Mouse (Mus musculus): ENCODE results near the gene Mapkbp1.

The Mapkbp1 gene

GRCm38 (mm10) chr2:120007680-120008210, 35.2 kb downstream of the Mapkbp1 start:
- no peak for DNase-seq (ENCODE audit: low read depth, low spot score)

DNA sequence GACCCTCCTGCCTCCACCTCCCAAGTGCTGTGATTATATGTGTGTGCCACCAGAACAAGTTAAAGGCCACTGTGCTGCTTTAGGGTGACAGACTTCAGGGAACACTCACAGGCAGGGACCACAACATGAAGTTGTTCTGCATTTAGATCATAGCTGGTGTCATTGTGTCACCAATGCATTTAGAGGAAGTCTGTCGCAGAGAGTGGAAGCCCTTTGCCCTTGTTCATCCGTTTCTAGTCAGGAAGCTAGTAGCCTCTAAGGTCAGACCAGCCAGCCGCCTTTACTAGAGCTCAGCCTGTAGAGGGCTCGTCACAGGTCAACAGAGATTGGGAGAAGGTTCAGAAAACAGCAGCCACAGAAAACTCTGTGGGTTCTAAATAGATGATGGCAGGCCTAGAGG, 36.2 kb downstream of the Mapkbp1 start:
- no peak for DNase-seq (ENCODE audit: low read depth, low spot score)

GRCm38 (mm10) chr2:120011462-120012200, 39.1 kb downstream of the Mapkbp1 start:
- peak; percentile 66 for DNase-seq (ENCODE audit: low read depth, low spot score)

GRCm38 (mm10) chr2:120012924-120013323, 40.4 kb downstream of the Mapkbp1 start:
- no peak for DNase-seq (ENCODE audit: low read depth, low spot score)

GRCm38 (mm10) chr2:120013831-120014486, 41.5 kb downstream of the Mapkbp1 start:
- DNase-seq (ENCODE audit: low read depth, low spot score): no peak

- no peak for DNase-seq (ENCODE audit: low read depth, low spot score)
Measured at GRCm38 (mm10) chr2:120015882-120016281, 43.4 kb downstream of the Mapkbp1 start.

DNA sequence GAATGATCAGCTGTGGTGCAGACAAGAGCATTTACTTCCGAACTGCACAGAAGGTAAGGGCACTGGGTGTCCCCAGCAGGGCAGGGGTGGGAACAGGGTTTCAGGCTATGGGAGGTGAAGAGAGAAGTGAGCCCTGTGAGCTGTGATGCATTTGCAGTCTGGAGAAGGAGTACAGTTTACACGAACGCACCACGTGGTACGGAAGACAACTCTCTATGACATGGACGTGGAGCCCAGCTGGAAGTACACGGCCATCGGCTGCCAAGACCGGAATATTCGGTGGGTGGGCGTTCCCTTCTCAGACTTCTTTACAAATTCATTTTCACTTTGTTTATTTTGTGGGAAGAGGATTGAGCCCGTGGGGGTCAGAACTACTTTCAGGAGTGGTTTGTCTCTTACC, 45.1 kb downstream of the Mapkbp1 start:
- no peak for DNase-seq (ENCODE audit: low read depth, low spot score)

- no peak for DNase-seq (ENCODE audit: low read depth, low spot score)
Measured at GRCm38 (mm10) chr2:120024337-120024736, 51.8 kb downstream of the Mapkbp1 start.

DNA sequence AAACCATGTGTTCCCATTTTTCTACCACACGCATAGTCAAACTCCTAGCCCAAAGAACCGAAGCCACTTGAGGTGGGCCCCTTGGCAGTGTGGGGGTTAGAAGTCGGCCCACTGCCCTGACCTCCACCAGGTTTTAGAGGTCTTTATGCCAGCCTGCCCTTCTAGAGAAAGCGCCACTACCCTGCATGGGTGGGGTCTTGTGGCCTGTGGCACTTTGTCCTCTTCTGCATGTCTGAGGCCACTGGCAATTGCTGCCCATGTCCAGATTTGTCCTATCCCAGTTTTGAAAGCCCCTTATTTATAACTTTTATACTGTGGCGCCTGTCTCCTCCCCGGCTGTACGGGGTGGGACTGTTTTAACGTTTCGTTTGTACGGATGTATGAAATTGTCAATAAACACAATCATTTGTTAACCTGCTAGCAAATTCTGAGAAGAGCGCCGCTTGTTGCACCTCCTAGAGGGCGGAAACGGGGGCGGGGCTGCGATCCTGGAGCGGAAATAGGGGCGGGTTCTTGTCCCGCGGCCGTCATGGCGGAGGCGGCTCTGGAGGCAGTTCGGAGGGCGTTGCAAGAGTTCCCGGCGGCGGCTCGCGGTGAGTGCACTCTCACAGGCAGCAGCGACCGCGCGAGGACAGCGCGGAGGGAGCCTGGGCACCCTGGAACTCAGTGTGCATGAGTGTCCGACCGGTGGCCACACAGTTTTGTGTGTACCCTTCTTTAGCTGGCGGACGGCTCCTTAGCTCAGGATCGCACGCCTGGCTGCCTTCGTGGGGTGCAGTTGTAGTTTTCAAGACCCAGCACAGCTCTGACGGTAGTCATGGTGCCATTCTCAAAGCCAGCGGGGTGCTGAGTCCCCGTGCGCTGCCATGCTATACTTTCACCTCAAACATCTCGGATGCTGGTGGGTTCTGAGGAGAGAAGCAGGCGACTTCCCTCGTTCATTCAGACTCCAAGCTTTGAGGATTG, 54.8 kb downstream of the Mapkbp1 start, which contains the start of the genes Jmjd7 and Gm28042:
Jmjd7 (plus strand) TSS at position 500 of the 966 bp plus-strand sequence.
Gm28042 (plus strand) TSS at position 510 of the 966 bp plus-strand sequence.
- peak; percentile 85 for DNase-seq (ENCODE audit: low read depth, low spot score)

GRCm38 (mm10) chr2:120027950-120028331, 55.4 kb downstream of the Mapkbp1 start:
- peak; percentile 52 for DNase-seq (ENCODE audit: low read depth, low spot score)

GRCm38 (mm10) chr2:120030380-120030779, 57.9 kb downstream of the Mapkbp1 start:
- DNase-seq (ENCODE audit: low read depth, low spot score): no peak

DNA sequence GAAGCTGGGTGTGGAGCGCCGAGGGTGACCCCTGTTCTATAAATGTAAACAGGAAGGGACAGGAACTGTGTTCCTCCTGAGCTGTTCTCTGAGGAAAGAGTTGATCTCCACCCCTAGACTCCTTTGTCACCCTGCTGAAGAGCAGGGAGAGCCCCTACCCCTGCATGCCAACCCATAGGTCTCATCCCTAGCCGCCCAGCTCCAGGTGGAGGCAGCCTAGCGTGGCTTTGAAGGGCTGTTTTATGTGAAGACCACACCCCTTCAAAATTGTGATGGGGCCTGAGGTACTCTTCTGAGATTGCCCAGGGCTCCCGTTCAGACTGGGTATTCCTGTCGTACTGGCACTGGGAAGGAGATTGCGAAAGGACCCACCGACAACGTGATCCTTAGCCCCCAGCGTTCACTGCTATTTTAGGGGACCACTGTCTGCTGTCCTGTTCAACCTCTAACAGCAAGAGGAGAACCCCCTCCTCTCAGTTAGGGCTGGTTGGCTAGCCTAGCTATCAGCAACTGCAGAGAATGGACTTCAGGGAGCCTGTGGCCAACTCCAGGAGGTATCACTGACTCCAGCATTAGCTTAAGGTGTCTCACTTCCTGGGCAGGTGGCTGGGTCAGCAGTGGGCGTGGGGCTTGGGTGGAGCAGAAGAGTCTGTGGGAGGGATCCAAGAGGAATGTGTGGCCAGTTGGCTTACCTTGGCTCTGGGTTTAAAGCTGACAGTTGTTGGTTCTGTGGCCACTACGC, 60.4 kb downstream of the Mapkbp1 start, which contains the start of gene Pla2g4b:
Pla2g4b (plus strand) TSS at position 692 of the 742 bp plus-strand sequence.
- DNase-seq (ENCODE audit: low read depth, low spot score): no peak

DNA sequence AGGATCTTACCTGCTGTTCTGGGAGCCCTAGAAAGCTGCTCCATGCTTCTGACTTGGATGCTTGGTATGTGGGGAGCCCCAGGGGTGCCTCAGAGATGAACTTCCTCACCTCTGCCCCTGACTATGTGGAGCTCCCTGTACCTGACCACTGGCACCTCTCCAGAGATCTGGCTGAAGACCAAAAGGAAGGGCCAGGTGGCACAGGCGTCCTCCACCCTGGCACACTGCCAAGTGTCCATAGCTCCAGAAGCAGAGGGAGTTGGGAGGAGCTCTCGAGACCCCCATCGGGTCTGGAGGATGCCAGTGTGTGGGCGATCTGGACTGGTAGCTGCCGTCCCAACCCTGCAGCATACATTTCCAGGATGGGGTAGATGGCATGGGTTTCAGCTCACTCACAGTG, 61.2 kb downstream of the Mapkbp1 start:
- no peak for DNase-seq (ENCODE audit: low read depth, low spot score)

GRCm38 (mm10) chr2:120037744-120038143, 65.2 kb downstream of the Mapkbp1 start:
- no peak for DNase-seq (ENCODE audit: low read depth, low spot score)

- DNase-seq (ENCODE audit: low read depth, low spot score): no peak
Measured at GRCm38 (mm10) chr2:120040991-120041390, 68.5 kb downstream of the Mapkbp1 start.

DNA sequence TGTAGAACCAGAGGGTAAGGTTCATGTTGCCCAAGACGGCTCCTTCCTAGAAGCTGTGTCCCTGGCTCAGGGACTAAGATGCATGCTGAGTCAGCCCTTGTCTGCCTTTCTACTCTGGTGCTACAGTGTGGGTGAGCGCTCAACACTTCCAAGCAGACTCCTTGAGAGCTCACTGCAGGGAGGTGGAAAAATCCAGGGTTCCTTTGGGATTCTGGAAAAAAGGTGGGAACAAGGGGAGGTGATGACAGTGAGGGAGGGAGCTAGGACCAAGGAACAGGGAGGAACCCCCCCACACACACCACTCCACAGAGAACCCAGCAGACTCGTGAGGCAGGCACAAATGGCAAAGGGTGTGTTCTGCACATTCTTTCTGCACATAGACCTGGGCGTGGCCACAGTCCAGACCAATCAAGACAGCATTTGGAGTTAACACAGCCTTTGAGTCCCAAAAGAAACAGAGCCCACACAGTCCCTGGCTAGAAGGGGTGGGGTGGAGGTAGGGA, 71.7 kb downstream of the Mapkbp1 start:
- no peak for DNase-seq (ENCODE audit: low read depth, low spot score)

DNA sequence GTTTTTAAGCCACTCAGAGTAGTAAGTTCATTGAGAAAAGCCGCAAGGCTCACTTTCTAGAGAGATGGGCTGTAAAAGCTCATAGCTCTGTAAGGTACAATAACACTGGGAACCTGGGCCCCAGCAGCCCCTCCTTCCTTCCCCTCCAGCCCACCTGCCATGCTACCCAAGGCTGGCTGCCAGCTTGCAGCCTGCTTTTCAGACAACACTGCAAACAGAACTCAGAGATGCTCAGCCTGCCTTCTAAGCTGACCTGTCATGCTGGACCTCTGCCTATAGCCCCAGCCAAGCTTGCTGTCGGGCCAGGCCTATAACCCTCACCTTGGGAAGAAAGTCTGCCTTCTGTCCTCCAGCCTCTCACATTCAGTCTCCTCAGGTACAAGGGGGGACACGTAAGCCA, 72.2 kb downstream of the Mapkbp1 start:
- no peak for DNase-seq (ENCODE audit: low read depth, low spot score)

DNA sequence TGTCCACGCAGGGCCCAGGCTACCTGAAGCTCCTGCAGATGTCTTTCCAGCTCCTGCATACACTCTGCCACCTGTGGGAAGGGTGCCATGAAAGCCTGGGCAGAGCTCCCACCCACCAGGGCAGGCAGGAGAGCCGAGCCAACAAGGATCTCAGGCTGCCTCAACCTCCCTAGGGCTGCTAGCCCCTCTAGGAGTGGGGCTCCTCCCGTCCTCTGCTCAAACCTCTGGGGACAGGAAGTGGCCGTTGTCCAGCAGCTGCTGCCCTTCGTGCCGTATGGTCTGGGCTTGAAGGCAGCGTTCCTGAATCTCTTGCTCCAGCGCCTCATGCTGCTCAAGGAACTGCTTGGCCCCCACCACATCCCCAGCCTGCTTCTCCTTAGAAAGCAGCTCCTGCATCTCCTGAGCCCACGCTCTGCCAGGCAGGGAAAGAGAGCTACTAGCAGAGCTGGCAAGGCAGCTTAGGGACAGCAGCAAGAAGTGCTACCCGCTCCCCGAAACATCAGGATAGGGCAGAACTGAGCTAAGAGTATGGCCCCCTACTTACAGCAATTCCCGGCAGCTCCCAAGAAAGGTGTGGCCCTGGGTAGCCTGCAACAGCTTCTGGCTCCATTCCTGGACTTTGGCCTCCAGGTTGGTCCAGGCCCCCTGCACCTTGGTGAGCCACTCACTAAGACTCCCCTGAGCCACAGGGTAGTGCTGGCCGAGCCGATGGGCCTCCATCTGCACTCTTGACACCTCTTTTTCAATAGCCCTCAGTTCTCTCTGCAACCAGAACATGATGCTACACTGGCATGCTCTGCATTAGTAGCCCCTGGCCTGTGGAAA, 74.2 kb downstream of the Mapkbp1 start:
- DNase-seq (ENCODE audit: low read depth, low spot score): no peak

DNA sequence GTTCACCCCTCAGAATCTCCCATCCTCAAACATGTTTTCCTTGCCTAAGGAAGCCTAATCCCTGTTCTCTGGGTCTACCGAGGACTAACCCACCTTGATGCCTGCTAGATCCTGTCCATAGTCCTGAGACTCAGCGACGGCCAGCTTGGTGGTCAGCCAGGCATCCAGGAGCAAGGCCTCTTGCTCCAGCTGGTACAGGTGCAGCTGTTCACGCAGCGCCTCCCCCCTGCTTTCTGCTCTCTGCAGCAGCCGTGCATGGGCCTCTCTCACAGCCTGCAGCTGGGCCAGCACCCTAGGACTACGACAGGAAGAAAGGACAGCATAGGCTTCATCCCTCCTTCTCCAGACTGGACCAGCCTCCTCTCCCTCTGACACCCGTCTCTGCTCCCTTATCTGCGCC, 75.7 kb downstream of the Mapkbp1 start:
- DNase-seq (ENCODE audit: low read depth, low spot score): no peak

Data from mesoderm, embryonic 11.5 days (tissue).